Mouse (Mus musculus): Measurements from ENCODE around the gene Mycbp2. TPM values are rescaled to one million over a fixed set of nuclear protein-coding genes. Genes with fewer than 3 reads are reported as not detected.

The Mycbp2 gene
- total and polyA plus RNA-seq, 3 experiments, result 25.9 to 60.1 (median 29.5) TPM

GRCm38 (mm10) chr14:103085840-103086533 lies 260.6 kb downstream of the Mycbp2 start:
- no peak overlapping the region for H3K9ac ChIP-seq (ENCODE audit: insufficient read depth, low read depth)
- H3K36me3 ChIP-seq (replicated peaks in 1 of 2; ENCODE audit: control insufficient read depth in 1 of 2, insufficient read depth in 1 of 2, low read length in 1 of 2), result peaks cover 53 to 83% of the 10 kb centered on the region in 2 experiments
- no peak overlapping the region for H3K4me3 ChIP-seq (replicated peaks in 1 of 3; ENCODE audit: low read depth in 2 of 3, low read length in 2 of 3, poor library complexity in 1 of 3)
- H3K4me1 ChIP-seq (ENCODE audit: control insufficient read depth in 1 of 2, insufficient read depth in 2 of 2), result peaks cover 0 to 12% of the 10 kb centered on the region in 2 experiments; a peak in 2 of 4 replicates
- TF ChIP-seq ZC3H11A (IDR thresholded peaks at IDR 0.05; ENCODE audit: low read depth, low read length) (no peak), GABPA (IDR thresholded peaks at IDR 0.05; ENCODE audit: insufficient replicate concordance, low read depth, low read length) (no peak), JUND (conservative IDR thresholded peaks at IDR 0.05; ENCODE audit: low read depth, low read length) (no peak), MAX (IDR thresholded peaks at IDR 0.05; ENCODE audit: low read length) (no peak), ETS1 (conservative IDR thresholded peaks at IDR 0.05; ENCODE audit: low read depth, low read length) (no peak), HCFC1 (IDR thresholded peaks at IDR 0.05; ENCODE audit: low read depth, low read length) (no peak), SIN3A (IDR thresholded peaks at IDR 0.05; ENCODE audit: low read length) (no peak), EP300 (IDR thresholded peaks at IDR 0.05; ENCODE audit: low read length) (no peak), USF1 (IDR thresholded peaks at IDR 0.05; ENCODE audit: low read depth, low read length) (no peak), SMC3 (IDR thresholded peaks at IDR 0.05; ENCODE audit: low read depth, low read length) (no peak)
- no peak overlapping the region for H3K27ac ChIP-seq (ENCODE audit: insufficient read depth, low read depth)
- no peak overlapping the region for H3K4me2 ChIP-seq (ENCODE audit: insufficient read depth, low read depth, poor library complexity, severe bottlenecking)
- DNase-seq (ENCODE audit: extremely low read depth), result no peak
- dilution Hi-C loops (cut with MboI; ENCODE audit: extremely low pct_ligation_motif_present, extremely low pct_unique_long_range_greater_than_20kb, low sequenced_read_pairs), result no loop called here
- no peaks in the 10 kb centered on the region for H3K27me3 ChIP-seq (replicated peaks)
- H3K9me3 ChIP-seq (replicated peaks; ENCODE audit: low read length), result no peaks in the 10 kb centered on the region
- peaks cover 16% of the 10 kb centered on the region for H3K79me2 ChIP-seq (replicated peaks; ENCODE audit: control insufficient read depth, extremely low read depth, insufficient read depth, poor library complexity, severe bottlenecking)
- in situ Hi-C loops (cut with MboI; ENCODE audit: low pct_ligation_motif_present, low pct_unique_long_range_greater_than_20kb, low sequenced_read_pairs), result no loop called here

GRCm38 (mm10) chr14:103079209-103079977 lies 267.2 kb downstream of the Mycbp2 start:
- in situ Hi-C loops (cut with MboI; ENCODE audit: low pct_ligation_motif_present, low pct_unique_long_range_greater_than_20kb, low sequenced_read_pairs), result no loop called here

More at GRCm38 (mm10) chr14:103079209-103079977, 267.2 kb downstream of the Mycbp2 start:
- Histone ChIP-seq H3K4me1 (ENCODE audit: control insufficient read depth in 1 of 2, insufficient read depth in 2 of 2) (peaks cover 0 to 6% of the 10 kb centered on the region in 2 experiments; a peak in 1 of 4 replicates), H3K9ac (ENCODE audit: insufficient read depth, low read depth) (no peak overlapping the region), H3K27me3 (replicated peaks) (no peaks in the 10 kb centered on the region), H3K4me2 (ENCODE audit: insufficient read depth, low read depth, poor library complexity, severe bottlenecking) (no peak overlapping the region), H3K36me3 (replicated peaks in 1 of 2; ENCODE audit: control insufficient read depth in 1 of 2, insufficient read depth in 1 of 2, low read length in 1 of 2) (peaks cover 42 to 79% of the 10 kb centered on the region in 2 experiments), H3K27ac (ENCODE audit: insufficient read depth, low read depth) (no peak overlapping the region), H3K9me3 (replicated peaks; ENCODE audit: low read length) (no peaks in the 10 kb centered on the region), H3K4me3 (replicated peaks in 1 of 3; ENCODE audit: low read depth in 2 of 3, low read length in 2 of 3, poor library complexity in 1 of 3) (no peak overlapping the region), H3K79me2 (replicated peaks; ENCODE audit: control insufficient read depth, extremely low read depth, insufficient read depth, poor library complexity, severe bottlenecking) (no peaks in the 10 kb centered on the region)
- dilution Hi-C loops (cut with MboI; ENCODE audit: extremely low pct_ligation_motif_present, extremely low pct_unique_long_range_greater_than_20kb, low sequenced_read_pairs), result no loop called here
- no peak for DNase-seq (ENCODE audit: extremely low read depth)
- TF ChIP-seq PAX5 (IDR thresholded peaks at IDR 0.05; ENCODE audit: low read length), result no peak
- TF ChIP-seq NRF1 (IDR thresholded peaks at IDR 0.05; ENCODE audit: low read depth, low read length), result no peak
- TF ChIP-seq SIN3A (IDR thresholded peaks at IDR 0.05; ENCODE audit: low read length), result no peak
- no peak for TF ChIP-seq CTCF (conservative IDR thresholded peaks at IDR 0.05 in 1 of 2, IDR thresholded peaks at IDR 0.05 in 1 of 2; ENCODE audit: low read depth in 2 of 2, low read length in 2 of 2)
- TF ChIP-seq ZC3H11A (IDR thresholded peaks at IDR 0.05; ENCODE audit: low read depth, low read length), result no peak
- no peak for TF ChIP-seq RAD21 (IDR thresholded peaks at IDR 0.05; ENCODE audit: low read depth, low read length)
- no peak for TF ChIP-seq POLR2AphosphoS2 (IDR thresholded peaks at IDR 0.05; ENCODE audit: low read depth, low read length)
- no peak for TF ChIP-seq NELFE (IDR thresholded peaks at IDR 0.05; ENCODE audit: low read depth, low read length)
- TF ChIP-seq JUND (conservative IDR thresholded peaks at IDR 0.05; ENCODE audit: low read depth, low read length), result no peak
- TF ChIP-seq USF2 (conservative IDR thresholded peaks at IDR 0.05; ENCODE audit: low read depth, low read length), result no peak
- no peak for TF ChIP-seq ZNF384 (IDR thresholded peaks at IDR 0.05; ENCODE audit: low read depth, low read length)
- no peak for TF ChIP-seq MAZ (IDR thresholded peaks at IDR 0.05; ENCODE audit: low read depth, low read length)
- TF ChIP-seq POLR2A (IDR thresholded peaks at IDR 0.05; ENCODE audit: low read depth, low read length), result no peak
- TF ChIP-seq MAX (IDR thresholded peaks at IDR 0.05; ENCODE audit: low read length), result no peak
- TF ChIP-seq KAT2A (IDR thresholded peaks at IDR 0.05; ENCODE audit: insufficient replicate concordance, low read length), result no peak
- no peak for TF ChIP-seq ZKSCAN1 (IDR thresholded peaks at IDR 0.05; ENCODE audit: borderline replicate concordance, low read depth, low read length)
- no peak for TF ChIP-seq EP300 (IDR thresholded peaks at IDR 0.05; ENCODE audit: low read length)
- TF ChIP-seq SMC3 (IDR thresholded peaks at IDR 0.05; ENCODE audit: low read depth, low read length), result no peak
- no peak for TF ChIP-seq TCF12 (IDR thresholded peaks at IDR 0.05; ENCODE audit: low read depth, low read length)

All from CH12.LX (cell line).